Mouse (Mus musculus) activated CD4-positive, CD25-positive, alpha-beta regulatory T cell, adult 9 weeks (primary cell): ENCODE results near the gene Cd80. TPM values are rescaled to one million over a fixed set of nuclear protein-coding genes. Genes with fewer than 3 reads are reported as not detected.

Experiments
- polyA plus RNA-seq: library from polyadenylated mRNA; unstranded; fragments of 100-300 nt; shearing (Covaris generic); gene quantifications from one replicate; pipeline ENCODE4 v1.2.1, GENCODE M21; 2017

Gene Cd80
- 5.7 TPM for polyA plus RNA-seq

GRCm38 (mm10) chr16:38455511-38456418, at the start of gene Cd80:
TSS of gene Cd80 (plus strand) at chr16:38455561.

GRCm38 (mm10) chr16:38432498-38433425, 22.6 kb upstream of the Cd80 start, which contains the start of gene Pla1a:
TSS of gene Pla1a (minus strand) at chr16:38433145.

GRCm38 (mm10) chr16:38452442-38453202, 2.7 kb upstream of the Cd80 start, which contains the start of gene Adprh:
TSS of gene Adprh (minus strand) at chr16:38452703.

GRCm38 (mm10) chr16:38522129-38523084, 67.0 kb downstream of the Cd80 start, which contains the start of gene Timmdc1:
TSS of gene Timmdc1 (minus strand) at chr16:38522663.

Other genes with a start within 250 kb of the Cd80 start
- gene Nr1i2, start 160.7 kb upstream of the Cd80 start, polyA plus RNA-seq = not detected
- not detected for gene Maats1, start 113.4 kb upstream of the Cd80 start, polyA plus RNA-seq
- 232 TPM for gene Cox17, start 108.6 kb upstream of the Cd80 start, polyA plus RNA-seq
- gene Gm21987, start 108.5 kb upstream of the Cd80 start, polyA plus RNA-seq = not detected
- gene Popdc2, start 93.4 kb upstream of the Cd80 start, polyA plus RNA-seq = 4.2 TPM
- gene Pla1a, start 22.4 kb upstream of the Cd80 start, polyA plus RNA-seq = not detected
- 131 TPM for gene Adprh, start 2.9 kb upstream of the Cd80 start, polyA plus RNA-seq
- 11.0 TPM for gene Timmdc1, start 67.1 kb downstream of the Cd80 start, polyA plus RNA-seq
- gene Poglut1, start 94.7 kb downstream of the Cd80 start, polyA plus RNA-seq = 53.5 TPM
- gene Tmem39a, start 103.1 kb downstream of the Cd80 start, polyA plus RNA-seq = 51.3 TPM